Mouse (Mus musculus): Measurements from ENCODE around the gene Gm10320.

Gene Gm10320

GRCm38 (mm10) chr13:98502813-98503341, 11.1 kb upstream of the Gm10320 start:
- peak; percentile 31 to 44 for DNase-seq

DNA sequence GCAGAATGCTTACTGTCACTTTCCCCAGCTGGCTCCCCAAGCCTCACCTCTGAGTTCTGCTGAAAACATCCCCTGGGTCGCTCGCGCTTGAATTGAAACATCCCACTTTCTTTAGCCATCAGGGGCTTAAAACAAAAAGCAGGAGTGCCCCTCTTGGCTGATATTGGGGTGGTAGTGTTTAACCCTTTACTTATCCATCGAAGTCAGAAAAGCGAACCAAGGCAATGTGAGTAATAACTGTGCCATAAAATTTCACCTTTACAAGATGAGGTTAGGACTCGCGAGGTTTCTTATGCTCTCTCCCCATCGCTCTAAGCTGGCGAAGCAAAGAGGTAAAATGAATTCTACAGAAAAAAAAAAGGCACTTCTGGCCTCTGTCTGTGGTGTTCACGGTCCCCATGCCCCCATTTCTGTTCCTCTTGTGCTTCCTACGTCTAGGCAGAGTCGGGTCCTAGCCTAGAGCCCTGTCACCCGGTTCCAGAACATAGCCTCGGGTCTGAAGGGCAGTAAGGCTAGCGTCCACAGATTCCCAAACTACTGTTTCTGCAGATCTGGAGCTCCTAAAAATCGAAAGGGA, 10.5 kb upstream of the Gm10320 start:
- DNase-seq = no peak

DNA sequence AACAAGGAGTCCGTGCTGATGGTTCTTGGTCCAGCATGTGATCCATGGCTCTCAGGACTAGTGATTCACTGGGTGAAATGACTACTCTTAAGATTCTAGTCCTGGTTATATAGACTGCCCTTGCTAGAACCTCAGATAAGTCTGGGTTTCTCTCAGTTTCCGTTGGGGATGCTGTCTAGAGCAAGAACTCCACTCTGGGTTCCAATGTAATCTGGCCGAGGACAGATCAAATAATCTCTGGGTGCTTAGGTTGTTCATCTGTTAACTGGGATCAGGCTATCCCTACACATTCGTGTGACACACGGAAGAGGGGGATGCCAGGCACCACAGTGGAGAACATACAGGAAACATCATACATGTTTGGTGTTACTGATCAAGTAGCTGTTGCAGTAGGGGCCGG, 9.5 kb upstream of the Gm10320 start:
- no peak for DNase-seq

DNA sequence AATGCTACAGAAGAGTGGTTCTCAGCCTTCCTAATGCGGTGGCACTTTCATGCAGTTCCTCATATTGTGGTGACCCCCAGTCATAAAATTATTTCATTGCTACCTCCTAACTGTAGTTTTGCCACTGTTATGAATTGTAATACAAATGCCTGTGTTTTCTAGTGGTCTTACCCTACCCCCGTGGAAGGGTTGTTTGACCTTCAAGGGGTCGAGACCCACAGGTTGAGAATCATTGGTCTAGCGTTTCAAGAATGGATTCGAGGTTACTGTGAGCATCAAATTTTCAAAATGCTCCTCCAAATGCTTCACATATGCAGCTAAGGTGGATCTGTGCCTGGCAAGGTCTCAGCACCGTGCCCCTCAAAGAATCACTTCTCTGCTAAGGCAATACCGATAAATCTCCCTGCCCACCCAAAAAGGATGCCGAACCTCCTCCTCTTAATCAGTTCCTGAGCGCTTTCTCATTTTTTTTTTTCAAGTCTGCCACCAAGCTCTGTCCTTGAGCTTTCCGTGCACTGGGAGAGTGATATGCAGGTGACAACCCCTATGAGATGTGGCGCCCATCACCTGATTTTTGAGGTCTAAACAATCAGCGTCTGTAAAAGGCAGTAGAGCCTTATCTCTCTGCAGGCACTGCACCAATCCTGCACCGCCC, 8.8 kb upstream of the Gm10320 start:
- no peak for DNase-seq

DNA sequence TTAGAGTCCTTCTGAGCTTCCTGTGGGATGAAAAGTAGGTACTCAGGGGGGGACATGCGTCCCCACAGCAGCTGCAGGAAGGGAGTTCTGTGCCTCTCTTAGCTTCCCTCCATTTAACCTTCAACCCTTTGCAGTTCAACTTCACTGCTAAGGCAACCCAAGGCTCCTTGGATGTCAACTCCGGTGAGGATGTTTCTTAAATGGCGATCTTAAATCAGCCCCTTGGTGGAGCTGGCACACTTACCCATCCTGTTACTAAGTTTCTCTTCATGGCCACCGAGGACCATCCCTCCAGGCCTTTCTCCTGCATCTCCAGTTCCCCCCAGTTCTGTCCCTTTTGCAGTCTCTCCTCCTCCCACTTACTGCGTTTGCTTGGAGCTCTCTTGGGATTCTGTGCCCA, 6.8 kb upstream of the Gm10320 start:
- DNase-seq = no peak

GRCm38 (mm10) chr13:98498080-98498479, 6.3 kb upstream of the Gm10320 start:
- DNase-seq = no peak

- DNase-seq = peak; percentile 60 to 68
Observed at GRCm38 (mm10) chr13:98496917-98497870, 5.4 kb upstream of the Gm10320 start.

GRCm38 (mm10) chr13:98494492-98495064, 2.8 kb upstream of the Gm10320 start:
- DNase-seq = no peak

DNA sequence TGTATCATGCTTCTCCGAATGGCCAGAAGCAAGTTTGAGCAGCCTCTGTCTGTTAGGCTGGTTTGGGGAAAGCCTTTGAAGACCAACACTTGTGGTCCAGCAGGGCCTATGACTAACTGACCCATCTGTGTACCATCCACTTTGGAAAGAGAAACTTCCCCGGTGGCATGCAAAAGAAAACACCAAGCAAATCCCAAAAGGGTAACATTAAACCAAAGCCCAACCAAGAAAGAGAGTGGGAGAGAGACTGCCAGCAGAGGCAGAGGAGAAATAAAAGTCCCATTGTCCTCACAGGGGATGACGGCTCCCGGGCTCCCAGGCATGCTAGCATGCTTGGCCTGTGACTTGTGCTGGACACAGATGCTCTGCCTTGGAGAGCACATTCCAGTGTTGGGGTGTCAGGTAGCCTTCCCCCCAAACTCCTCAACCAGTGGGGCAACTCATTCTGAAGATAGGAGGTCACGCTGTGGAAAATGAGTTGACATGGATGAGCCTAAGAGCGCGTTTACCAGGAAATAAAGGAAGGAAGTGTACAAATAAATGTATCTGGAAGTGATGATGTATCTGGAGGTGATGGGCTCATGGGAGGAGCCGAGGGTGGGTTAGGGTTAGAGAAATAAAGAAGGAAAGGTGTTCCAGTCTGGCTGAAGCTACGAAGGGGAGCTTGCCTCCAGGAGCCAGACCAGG, 911 bp upstream of the Gm10320 start:
- no peak for DNase-seq

DNA sequence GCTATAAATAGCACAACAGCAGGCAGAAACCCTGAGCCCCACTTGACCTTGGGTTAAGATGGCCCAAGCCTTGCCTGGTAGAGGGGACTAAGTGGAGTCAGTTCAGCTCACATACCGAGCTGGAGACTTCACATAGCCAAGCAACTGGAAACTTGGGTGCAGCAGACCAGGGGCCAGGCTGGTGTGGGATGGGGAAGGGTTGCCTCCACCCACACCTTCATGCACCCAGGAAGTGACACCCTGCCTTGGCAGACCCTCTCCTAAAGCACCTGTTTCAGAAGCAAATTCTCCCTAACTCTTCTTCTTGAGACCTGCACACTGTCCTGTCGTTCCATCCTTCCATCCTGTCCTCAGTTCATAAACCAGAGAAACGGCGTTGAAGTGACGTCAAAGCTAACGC, 5.1 kb downstream of the Gm10320 start:
- DNase-seq = no peak

- DNase-seq = no peak
Observed at GRCm38 (mm10) chr13:98486161-98486560, 5.6 kb downstream of the Gm10320 start.

DNA sequence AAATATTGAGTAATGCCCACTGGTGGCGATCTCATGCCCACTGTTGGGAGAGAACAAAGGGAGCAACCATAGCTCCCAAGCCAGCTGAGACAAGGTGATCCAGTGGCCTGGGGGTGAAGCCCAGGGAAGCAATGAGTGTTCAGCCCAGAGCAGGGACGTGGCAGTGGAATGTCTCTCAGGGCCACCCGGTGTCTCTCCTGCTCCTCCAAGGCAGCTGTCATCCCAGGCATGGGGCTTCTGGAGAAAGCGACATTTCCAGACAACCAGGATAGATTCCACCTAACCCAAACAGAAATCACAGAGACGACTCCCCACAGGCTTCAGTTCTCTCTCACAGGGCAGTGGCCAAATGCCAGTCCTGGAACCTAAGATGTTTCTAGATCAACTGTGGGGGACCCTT, 6.4 kb downstream of the Gm10320 start:
- DNase-seq = no peak

DNA sequence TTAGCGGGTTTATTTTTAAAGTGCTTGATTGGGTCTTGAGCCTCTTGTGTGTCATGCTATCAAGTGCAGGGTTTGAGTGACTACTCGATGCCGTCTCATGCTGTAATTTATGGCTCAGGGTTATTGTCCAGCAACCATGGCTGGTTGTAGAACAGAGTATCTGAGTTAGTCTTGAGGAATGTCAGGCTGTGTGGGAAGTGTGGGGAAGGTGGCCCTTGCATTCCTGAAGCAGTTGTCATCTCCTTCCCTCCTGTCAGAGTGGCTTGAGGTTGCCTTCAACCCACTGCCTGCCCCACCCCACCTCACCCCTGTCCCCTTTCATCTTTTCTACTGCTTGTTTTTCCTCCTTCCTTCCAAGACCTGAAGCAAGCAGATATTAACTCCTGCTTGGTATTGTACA, 13.8 kb downstream of the Gm10320 start:
- DNase-seq = no peak

- no peak for DNase-seq
Observed at GRCm38 (mm10) chr13:98476839-98477495, 14.8 kb downstream of the Gm10320 start.

- peak; percentile 56 to 69 for DNase-seq
Observed at GRCm38 (mm10) chr13:98476175-98476838, 15.5 kb downstream of the Gm10320 start.

DNA sequence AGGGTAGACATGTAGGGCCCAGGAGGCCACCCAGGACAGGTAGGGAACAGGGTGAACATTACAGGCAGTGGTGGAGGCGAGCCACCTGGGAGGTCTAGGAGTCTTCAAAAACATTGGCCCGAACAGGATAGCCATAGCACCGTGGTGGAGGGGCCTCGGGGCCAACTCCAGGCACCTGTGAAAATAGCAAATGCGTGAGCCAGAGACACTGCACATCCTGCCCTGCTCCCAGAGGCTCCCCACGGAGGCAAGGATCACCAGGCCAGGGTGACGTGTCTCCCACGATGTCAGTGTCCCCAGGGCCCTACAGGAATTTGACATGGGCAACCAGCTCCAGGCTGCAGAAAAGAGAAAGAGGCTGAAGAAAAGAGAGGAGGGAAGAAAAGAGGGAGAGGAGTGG, 16.1 kb downstream of the Gm10320 start:
- DNase-seq = no peak

GRCm38 (mm10) chr13:98473034-98473433, 18.8 kb downstream of the Gm10320 start:
- DNase-seq = no peak

GRCm38 (mm10) chr13:98471756-98472155, 20.0 kb downstream of the Gm10320 start:
- DNase-seq = no peak

GRCm38 (mm10) chr13:98470321-98470720, 21.5 kb downstream of the Gm10320 start:
- no peak for DNase-seq

- DNase-seq = no peak
Observed at GRCm38 (mm10) chr13:98469916-98470315, 21.9 kb downstream of the Gm10320 start.

DNA sequence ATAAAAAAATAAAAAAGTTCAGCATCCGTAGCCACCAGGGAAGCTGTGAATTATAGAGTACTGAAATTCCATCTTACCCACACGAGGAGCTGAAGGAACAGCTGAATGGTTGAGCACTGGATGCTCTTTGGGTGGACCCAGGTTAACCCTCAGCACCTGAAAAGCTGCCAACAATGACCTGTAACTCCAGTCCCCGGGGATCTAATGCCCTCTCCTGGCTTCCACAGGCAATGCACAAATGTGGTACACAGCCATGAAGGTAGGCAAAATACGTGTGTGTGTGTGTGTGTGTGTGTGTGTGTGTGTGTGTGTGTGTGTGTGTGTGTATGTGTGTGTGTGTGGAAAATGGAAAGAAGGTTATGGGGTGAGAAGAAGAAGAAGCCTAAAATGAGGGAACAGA, 30.3 kb downstream of the Gm10320 start:
- DNase-seq = no peak
